Mouse (Mus musculus) embryonic facial prominence, embryonic 10.5 days (tissue): ENCODE measurements at regions not wholly inside any gene's neighbourhood (a gene's known extent, or its start where the extent isn't known, plus 50 kb on each side); places are given as distances from the start of the nearest gene placed in this dataset.
"Not testable (repeated sequence)": the region's sequence is repeated elsewhere in the genome, so short reads cannot be mapped to it uniquely, and the experiment has no call there.

Experiments used
- DNase-seq: peaks from one replicate; pipeline ENCODE4 v3.0.0-alpha.2; 2017; ENCODE audit warnings: low spot score
- H3K27ac ChIP-seq: fragments of 300-500 bp; sonication (generic); replicated peaks from 2 replicates; pipeline ENCODE4 v1.5.1; 2016; ENCODE audit warnings: mild to moderate bottlenecking
- H3K27me3 ChIP-seq: fragments of 300-500 bp; sonication (generic); replicated peaks from 2 replicates; pipeline ENCODE4 v1.6.1; 2016; ENCODE audit warnings: low read depth, mild to moderate bottlenecking; ENCODE audit not compliant: poor library complexity, severe bottlenecking
- H3K36me3 ChIP-seq: fragments of 300-500 bp; sonication (generic); replicated peaks from 2 replicates; pipeline ENCODE4 v1.6.1; 2016; ENCODE audit warnings: mild to moderate bottlenecking, moderate library complexity
- H3K4me1 ChIP-seq: fragments of 300-500 bp; sonication (generic); 2 replicates; pipeline ENCODE4 v1.6.1; 2016
- H3K4me3 ChIP-seq: fragments of 300-500 bp; sonication (generic); 2 replicates; pipeline ENCODE4 v1.5.1; 2016; ENCODE audit warnings: mild to moderate bottlenecking, moderate library complexity
- H3K9me3 ChIP-seq: fragments of 300-500 bp; sonication (generic); 2 replicates; pipeline ENCODE4 v1.6.1; 2016; ENCODE audit warnings: mild to moderate bottlenecking
- WGBS: fragments of 180-500 bp; shearing (Covaris S2); methylation state at CpG from one replicate; pipeline ENCODE4 v1.1.7; 2016; 5-methylcytosine and 5-hydroxymethylcytosine counted together

DNA sequence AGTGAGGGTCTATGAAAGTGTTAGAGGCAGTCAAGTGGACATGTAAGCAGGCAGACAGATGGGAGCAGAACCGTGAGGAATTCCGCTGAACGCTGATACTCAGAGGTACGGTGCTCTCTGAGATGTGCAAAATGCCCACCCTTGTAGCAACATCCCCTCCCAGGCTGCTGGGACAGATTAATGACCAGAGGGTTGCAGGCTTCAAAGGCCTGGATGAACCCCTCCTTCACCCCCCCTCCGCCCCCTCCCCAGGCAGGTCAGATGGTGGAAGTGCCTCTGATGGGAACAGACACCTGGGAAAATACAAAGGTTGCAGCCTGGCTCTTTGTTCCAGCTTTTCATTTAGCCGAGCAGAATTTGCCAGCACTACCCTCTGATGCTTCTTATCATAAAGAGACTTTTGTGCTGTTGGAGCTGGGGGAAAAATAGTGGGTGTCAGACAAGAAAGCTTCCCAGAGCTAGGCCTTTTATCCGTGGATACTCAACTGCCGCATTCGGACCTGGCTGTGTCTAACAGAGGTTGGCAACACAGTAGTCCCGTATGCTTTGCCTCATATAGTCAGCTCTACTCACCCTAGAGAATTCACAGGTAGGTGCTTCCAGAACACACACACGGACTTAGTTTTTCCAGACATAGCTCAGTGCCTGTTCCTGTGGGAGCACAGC lies 111.2 kb upstream of the Ranbp3l start:
- WGBS = 62% methylated on average over 11 of the region's 11 CpGs
- Histone ChIP-seq H3K36me3 (no peaks in the 10 kb centered on the region), H3K4me1 (peaks cover 13% of the 10 kb centered on the region), H3K27ac (no peak overlapping the region), H3K9me3 (peaks cover 5% of the 10 kb centered on the region; the same call in 1 of the 2 replicates), H3K4me3 (no peak overlapping the region), H3K27me3 (no peaks in the 10 kb centered on the region)
- DNase-seq = no peak

DNA sequence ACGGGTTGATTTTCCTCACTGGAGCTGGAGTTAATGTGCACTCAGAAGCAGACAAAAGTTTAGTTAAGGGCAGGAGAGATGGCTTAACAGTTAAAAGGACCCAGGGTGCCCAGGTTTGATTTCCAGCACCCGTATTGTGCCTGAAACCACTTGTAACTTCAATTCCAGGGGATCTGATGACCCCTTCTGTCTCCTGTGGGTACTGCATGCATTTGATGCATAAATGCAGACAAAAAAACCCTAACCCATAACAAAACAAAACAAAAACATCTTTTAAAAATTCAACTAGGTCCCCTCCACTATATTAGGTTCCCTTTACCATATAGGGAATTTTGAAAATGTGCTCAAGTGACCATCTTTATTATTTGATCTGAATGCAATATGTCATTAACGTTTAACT lies 112.2 kb upstream of the Ranbp3l start:
- Histone ChIP-seq H3K27ac (no peak overlapping the region), H3K9me3 (peaks cover 5% of the 10 kb centered on the region), H3K27me3 (no peaks in the 10 kb centered on the region), H3K4me1 (peaks cover 13% of the 10 kb centered on the region), H3K4me3 (no peak overlapping the region), H3K36me3 (no peaks in the 10 kb centered on the region)
- no peak for DNase-seq
- WGBS = 93% methylated on average over 3 of the region's 3 CpGs

DNA sequence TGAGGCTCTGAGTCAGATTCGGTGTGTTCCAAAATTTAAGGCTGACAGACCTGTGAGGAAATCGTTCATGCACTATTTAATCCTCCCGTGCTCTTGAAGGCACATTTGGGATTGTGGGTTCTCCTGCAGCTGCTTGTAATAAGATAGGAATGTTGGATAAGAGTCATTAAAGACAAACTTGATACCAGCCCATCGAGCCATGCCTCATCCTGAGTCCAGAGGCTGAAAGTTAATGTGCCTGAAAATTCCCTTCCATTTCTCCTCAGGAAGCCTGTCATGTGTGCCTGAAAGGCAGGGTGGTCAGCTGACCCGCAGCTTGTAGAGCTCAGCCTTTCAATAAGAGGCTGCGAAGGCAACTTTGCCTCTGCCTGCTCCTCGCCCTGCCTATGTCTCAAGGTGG lies 113.4 kb upstream of the Ranbp3l start:
- H3K36me3 ChIP-seq = no peaks in the 10 kb centered on the region
- DNase-seq = peak; percentile 27
- H3K9me3 ChIP-seq = peaks cover 5% of the 10 kb centered on the region
- H3K4me3 ChIP-seq = no peak overlapping the region
- H3K27ac ChIP-seq = no peak overlapping the region
- 68% methylated on average over 7 of the region's 7 CpGs for WGBS
- H3K27me3 ChIP-seq = no peaks in the 10 kb centered on the region
- peaks cover 13% of the 10 kb centered on the region for H3K4me1 ChIP-seq

DNA sequence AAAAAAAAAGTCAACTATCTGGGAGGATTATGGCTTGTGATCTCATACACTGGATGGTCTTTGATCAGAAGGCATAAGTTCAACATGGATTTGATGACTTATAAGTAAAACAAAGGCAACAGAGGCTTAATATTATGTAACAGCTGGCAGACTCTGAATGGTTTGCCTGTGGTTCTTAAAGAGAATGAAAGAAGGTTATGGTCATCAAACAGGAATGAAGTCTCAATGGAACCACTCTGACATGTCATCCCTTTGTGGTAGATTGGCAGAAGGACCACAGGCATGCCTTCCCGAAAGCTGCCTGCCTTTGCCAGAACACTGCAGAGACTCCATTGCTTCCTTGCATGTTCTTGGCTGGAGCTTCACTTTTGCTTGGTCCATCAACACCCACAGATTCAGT lies 116.8 kb upstream of the Ranbp3l start:
- no peak for DNase-seq
- no peaks in the 10 kb centered on the region for H3K27me3 ChIP-seq
- peaks cover 5% of the 10 kb centered on the region; the same call in 1 of the 2 replicates for H3K4me1 ChIP-seq
- no peak overlapping the region for H3K27ac ChIP-seq
- H3K9me3 ChIP-seq = peaks cover 5% of the 10 kb centered on the region
- WGBS = 90% methylated on average over 1 of the region's 1 CpGs
- no peaks in the 10 kb centered on the region for H3K36me3 ChIP-seq
- no peak overlapping the region for H3K4me3 ChIP-seq

DNA sequence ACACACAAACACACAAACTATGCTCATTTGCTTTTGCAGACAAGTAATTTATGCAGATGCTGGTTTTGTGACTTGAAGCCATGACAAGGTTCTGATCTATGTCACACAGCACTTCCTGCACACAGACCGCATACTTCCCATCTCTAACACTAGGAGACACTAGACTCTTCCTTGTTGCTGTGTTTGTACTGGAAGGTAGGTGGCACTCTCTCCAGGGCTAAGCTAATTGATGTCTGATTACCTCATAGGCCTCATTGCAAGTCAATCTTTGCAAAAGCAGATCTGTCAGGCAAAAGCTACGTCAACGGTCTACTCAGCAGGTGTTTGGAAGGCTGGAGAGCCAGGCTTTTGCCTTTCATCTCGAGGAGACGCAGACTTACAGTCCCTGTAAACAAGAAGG lies 118.3 kb upstream of the Ranbp3l start:
- Histone ChIP-seq H3K36me3 (no peaks in the 10 kb centered on the region), H3K27ac (no peak overlapping the region), H3K4me1 (peaks cover 2% of the 10 kb centered on the region; the same call in 1 of the 2 replicates), H3K4me3 (no peak overlapping the region), H3K9me3 (no peaks in the 10 kb centered on the region; the same call in 1 of the 2 replicates), H3K27me3 (no peaks in the 10 kb centered on the region)
- DNase-seq = no peak
- 74% methylated on average over 5 of the region's 5 CpGs for WGBS

DNA sequence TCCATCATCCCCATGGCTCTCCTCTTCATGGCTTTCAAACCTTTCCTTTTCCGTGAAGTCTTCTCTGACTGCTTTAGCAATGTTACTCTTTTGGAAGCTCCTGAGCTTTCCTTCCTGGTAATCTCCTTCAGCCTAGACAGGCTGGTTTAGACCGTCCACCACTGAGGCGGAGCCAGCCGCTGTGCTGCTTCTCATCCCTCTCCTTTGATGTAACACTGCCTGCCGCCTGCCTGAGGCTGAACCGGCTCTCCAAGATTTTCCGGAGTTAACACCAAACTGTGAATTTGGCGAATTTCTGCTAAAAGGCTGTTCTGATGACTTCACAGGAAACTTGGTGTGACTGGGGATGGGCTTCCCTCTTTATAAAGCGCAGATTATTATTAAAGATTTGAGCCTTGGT lies 125.6 kb upstream of the Ranbp3l start:
- no peaks in the 10 kb centered on the region for H3K9me3 ChIP-seq
- H3K36me3 ChIP-seq = no peaks in the 10 kb centered on the region
- WGBS = 37% methylated on average over 9 of the region's 9 CpGs
- no peak overlapping the region for H3K4me3 ChIP-seq
- H3K27me3 ChIP-seq = no peaks in the 10 kb centered on the region
- DNase-seq = peak; percentile 27
- no peaks in the 10 kb centered on the region; the same call in 1 of the 2 replicates for H3K4me1 ChIP-seq
- no peak overlapping the region for H3K27ac ChIP-seq

DNA sequence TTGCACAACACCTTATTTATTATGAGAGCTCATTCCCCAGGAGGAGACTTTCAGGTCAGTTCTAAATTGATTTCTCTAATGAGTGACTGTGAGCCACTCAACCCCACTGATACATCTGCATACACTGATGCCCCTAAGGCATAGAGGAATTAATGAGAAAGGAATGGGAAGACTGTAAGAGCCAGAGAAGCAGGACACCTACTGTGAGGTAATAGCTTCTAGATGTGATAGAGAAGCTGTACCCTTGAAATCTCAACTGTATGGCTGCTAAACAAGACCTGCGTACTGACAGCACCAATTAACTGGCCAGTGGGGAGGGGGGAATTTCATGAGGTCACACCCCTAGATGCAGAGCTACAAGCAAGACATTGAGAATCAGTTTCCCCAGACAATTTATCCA lies 128.3 kb upstream of the Ranbp3l start:
- Histone ChIP-seq H3K27me3 (no peaks in the 10 kb centered on the region), H3K9me3 (no peaks in the 10 kb centered on the region), H3K4me3 (no peak overlapping the region), H3K4me1 (no peaks in the 10 kb centered on the region; the same call in 1 of the 2 replicates), H3K36me3 (no peaks in the 10 kb centered on the region), H3K27ac (no peak overlapping the region)
- DNase-seq = no peak
- 76% methylated on average over 1 of the region's 1 CpGs for WGBS

DNA sequence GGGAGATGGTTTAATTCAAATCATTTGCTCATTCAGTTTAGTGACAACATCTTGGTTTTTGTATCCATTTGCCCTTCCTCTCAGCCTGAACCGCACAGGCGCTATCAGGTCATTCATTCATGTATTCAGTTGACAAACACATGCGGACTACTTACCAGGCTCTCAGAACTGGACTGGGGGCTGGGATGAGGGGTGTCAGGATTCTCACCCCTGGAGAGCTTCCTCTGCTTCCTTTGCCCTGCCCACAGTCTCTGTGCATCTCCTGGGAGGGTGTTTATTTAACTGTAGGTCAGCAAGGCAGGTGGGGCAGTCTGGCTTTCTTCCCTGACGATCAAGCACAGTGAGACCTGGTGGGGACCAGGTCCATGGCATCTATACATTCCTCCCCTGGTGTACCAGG lies 123.6 kb upstream of the Slc1a3 start:
- Histone ChIP-seq H3K9me3 (no peaks in the 10 kb centered on the region), H3K27ac (no peak overlapping the region), H3K4me1 (peaks cover 12% of the 10 kb centered on the region), H3K4me3 (no peak overlapping the region), H3K27me3 (no peaks in the 10 kb centered on the region), H3K36me3 (no peaks in the 10 kb centered on the region)
- DNase-seq = no peak
- WGBS = 86% methylated on average over 4 of the region's 4 CpGs

DNA sequence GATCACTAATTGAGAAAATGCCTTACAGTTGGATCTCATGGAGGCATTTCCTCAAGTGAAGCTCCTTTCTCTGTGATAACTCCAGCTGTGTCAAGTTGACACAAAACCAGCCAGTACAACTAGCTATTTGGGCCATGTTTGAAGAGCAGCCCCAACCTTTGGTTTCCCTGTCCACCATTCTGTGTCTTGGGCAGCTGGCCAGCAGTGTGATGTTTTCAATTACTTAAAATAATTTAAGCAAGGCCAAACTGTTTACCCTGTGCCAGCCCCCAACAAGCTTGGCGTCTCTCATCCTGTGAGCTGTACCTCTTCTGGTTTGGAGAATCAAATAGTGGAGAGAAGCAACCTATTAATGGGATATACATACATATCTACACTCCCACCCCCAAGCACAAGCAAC lies 122.4 kb upstream of the Slc1a3 start:
- Histone ChIP-seq H3K9me3 (no peaks in the 10 kb centered on the region), H3K4me3 (no peak overlapping the region), H3K27ac (no peak overlapping the region), H3K27me3 (no peaks in the 10 kb centered on the region), H3K36me3 (no peaks in the 10 kb centered on the region), H3K4me1 (peaks cover 12% of the 10 kb centered on the region)
- whole genome bisulfite sequencing = 44% methylated on average over 1 of the region's 1 CpGs
- DNase-seq = no peak

DNA sequence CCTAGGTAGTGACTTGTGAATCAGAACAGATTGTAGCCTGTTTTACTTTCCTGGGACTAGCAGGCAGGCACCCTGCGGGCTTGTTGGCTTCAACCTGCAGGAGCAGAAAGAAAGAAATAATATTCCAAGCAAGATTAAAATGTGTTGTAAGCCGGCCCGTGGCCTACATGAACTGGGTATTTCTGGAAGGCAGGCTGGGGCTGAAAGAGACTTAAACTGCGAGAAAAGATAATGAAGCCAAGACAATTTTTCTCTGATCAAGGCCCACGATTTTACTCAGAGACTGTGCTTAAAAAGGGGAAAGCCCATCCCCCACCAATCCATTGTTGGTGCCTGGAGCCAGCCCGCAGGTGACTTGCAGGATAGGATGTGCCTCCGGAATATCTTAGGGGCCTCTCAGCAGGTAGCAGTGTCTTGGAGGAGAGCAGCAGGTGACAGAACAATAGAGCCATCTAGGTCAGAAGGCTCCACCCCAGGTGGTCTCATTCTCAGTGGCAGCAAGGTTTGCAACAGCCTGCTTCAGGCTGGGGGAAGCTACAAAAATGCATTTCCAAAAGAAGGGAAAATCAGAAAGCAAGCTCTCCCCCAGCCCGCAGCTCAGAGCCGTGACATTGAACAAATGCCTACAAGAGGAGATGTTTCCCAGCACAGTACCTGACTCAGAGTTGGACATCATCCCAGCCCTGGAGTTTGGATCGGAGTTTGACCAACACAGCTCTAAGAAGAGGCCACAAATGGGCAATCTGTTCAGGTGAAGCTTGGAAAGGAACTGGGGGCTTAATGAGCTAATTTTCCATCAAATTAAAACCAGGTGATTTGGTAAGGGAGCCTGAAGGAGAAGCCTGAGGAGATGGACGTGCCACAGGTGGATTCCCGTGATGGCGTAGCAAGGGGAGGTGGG lies 121.4 kb upstream of the Slc1a3 start:
- no peak overlapping the region for H3K4me3 ChIP-seq
- WGBS = 31% methylated on average over 13 of the region's 13 CpGs
- no peak for DNase-seq
- no peaks in the 10 kb centered on the region for H3K36me3 ChIP-seq
- no peaks in the 10 kb centered on the region for H3K27me3 ChIP-seq
- H3K4me1 ChIP-seq = peaks cover 12% of the 10 kb centered on the region
- no peak overlapping the region for H3K27ac ChIP-seq
- no peaks in the 10 kb centered on the region for H3K9me3 ChIP-seq

DNA sequence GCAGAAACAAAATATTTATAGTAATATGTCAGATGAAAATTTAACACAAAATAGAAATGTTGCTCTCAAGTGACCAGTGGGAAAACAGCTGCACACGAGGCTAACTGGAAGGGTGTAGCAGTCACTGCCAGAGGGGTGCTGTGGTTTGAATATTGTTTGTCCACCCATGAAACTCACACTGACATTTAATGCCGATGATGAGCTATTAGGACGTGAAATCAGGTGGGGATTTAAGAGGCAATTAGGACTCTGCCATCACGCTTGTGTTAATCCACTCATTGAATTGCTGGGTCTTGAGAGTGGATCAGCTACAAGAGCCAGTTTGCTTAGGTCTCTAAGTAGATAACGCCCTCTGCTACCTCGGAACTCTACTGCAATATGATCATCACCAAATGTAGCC lies 114.3 kb upstream of the Slc1a3 start:
- Histone ChIP-seq H3K9me3 (0 out of 2 replicates have a peak, but pooled peaks cover 6% of the 10 kb centered on the region), H3K27ac (no peak overlapping the region), H3K27me3 (no peaks in the 10 kb centered on the region), H3K36me3 (no peaks in the 10 kb centered on the region), H3K4me3 (no peak overlapping the region), H3K4me1 (no peaks in the 10 kb centered on the region)
- WGBS = 74% methylated on average over 6 of the region's 6 CpGs
- no peak for DNase-seq

DNA sequence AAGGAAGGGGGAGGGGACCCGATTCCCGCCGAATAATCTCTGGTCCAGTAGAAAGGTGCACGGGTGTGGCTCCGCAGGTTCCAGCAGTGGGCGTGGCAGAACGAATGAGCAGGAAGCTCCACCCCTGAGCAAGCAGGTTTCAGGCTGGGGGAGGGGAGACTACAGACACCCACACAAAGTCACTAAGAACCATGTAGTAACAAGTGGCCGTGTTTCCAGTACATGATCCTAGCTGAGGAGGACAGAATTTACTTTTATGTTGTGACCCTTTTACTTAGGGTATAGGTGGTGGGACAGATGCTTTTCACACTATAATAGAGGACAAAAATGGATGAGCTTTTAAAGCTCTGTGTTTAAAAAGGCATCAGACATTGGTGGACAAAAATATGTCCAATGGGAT lies 112.2 kb upstream of the Slc1a3 start:
- H3K36me3 ChIP-seq, H3K4me1 ChIP-seq, H3K9me3 ChIP-seq, DNase-seq, H3K4me3 ChIP-seq, H3K27me3 ChIP-seq, H3K27ac ChIP-seq: not testable (repeated sequence)
- 94% methylated on average over 4 of the region's 8 CpGs for WGBS

DNA sequence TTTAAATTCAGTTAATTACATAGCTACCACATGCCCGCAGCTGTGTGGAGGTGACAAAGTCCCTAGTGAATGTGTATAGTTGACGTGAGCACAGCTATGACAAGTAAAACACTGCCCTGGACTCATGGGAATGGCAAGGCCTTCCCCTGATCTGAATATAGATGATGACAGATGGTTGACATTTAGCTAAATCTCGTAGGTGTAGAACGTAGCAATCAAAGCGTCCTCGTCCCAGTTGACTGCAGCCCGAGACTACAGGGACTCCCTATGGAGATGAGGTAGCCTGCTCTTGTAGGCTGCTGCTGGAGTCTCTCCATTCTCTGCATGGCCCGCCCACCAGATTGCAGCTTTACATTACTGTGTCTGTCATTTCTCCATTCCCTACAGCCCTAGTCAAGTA lies 107.0 kb upstream of the Slc1a3 start:
- no peaks in the 10 kb centered on the region for H3K4me1 ChIP-seq
- DNase-seq = no peak
- H3K9me3 ChIP-seq = no peaks in the 10 kb centered on the region
- no peaks in the 10 kb centered on the region for H3K27me3 ChIP-seq
- no peak overlapping the region for H3K27ac ChIP-seq
- H3K4me3 ChIP-seq = no peak overlapping the region
- 85% methylated on average over 8 of the region's 8 CpGs for WGBS
- H3K36me3 ChIP-seq = no peaks in the 10 kb centered on the region
